Mouse (Mus musculus) embryonic facial prominence, embryonic 10.5 days (tissue): ENCODE measurements around the gene Sspo. TPM values are rescaled to one million over a fixed set of nuclear protein-coding genes. Genes with fewer than 3 reads are reported as not detected.

Experiments
- DNase-seq: peaks from one replicate; pipeline ENCODE4 v3.0.0-alpha.2; 2017; ENCODE audit warnings: low spot score
- H3K27ac ChIP-seq: fragments of 300-500 bp; sonication (generic); replicated peaks from 2 replicates; pipeline ENCODE4 v1.5.1; 2016; ENCODE audit warnings: mild to moderate bottlenecking
- H3K27me3 ChIP-seq: fragments of 300-500 bp; sonication (generic); replicated peaks from 2 replicates; pipeline ENCODE4 v1.6.1; 2016; ENCODE audit warnings: low read depth, mild to moderate bottlenecking; ENCODE audit not compliant: poor library complexity, severe bottlenecking
- H3K36me3 ChIP-seq: fragments of 300-500 bp; sonication (generic); replicated peaks from 2 replicates; pipeline ENCODE4 v1.6.1; 2016; ENCODE audit warnings: mild to moderate bottlenecking, moderate library complexity
- H3K4me1 ChIP-seq: fragments of 300-500 bp; sonication (generic); 2 replicates; pipeline ENCODE4 v1.6.1; 2016
- H3K4me3 ChIP-seq: fragments of 300-500 bp; sonication (generic); 2 replicates; pipeline ENCODE4 v1.5.1; 2016; ENCODE audit warnings: mild to moderate bottlenecking, moderate library complexity
- H3K9me3 ChIP-seq: fragments of 300-500 bp; sonication (generic); 2 replicates; pipeline ENCODE4 v1.6.1; 2016; ENCODE audit warnings: mild to moderate bottlenecking
- WGBS: fragments of 180-500 bp; shearing (Covaris S2); methylation state at CpG from one replicate; pipeline ENCODE4 v1.1.7; 2016; 5-methylcytosine and 5-hydroxymethylcytosine counted together
- polyA plus RNA-seq: library from polyadenylated mRNA; unstranded; fragments of >200 nt; fragmentation: Nextera tagmentation; extraction: Ambion mirVana; gene quantifications from 2 replicates; pipeline ENCODE4 v1.2.1, GENCODE M21; 2016

The Sspo gene
- 0.71 and 1.2 TPM in 2 replicates for polyA plus RNA-seq

DNA sequence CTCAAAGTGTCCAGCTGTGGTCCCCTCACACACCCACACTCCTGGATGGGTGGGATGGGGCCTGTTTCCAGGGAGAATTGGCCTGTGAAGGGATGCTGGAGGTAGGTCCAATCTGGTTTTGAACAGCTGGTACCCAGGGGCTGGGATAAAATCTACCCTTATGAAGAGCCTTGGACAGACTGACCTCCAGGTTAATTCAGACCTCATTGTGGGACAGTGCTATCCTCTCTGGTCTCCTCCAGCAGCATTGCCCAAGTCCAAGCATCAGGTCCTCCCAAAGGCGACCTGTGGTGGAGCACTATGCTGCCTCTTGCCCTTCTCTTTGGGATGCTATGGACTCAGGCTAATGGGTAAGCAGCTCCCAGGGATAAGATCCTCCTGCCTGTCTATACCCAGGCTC lies at the start of gene Sspo:
Gene Sspo, plus strand, starts transcription at position 301 of the 400 bp plus-strand sequence.
- no peak for DNase-seq
- WGBS, result 78% methylated on average over 1 of the region's 1 CpGs
- Histone ChIP-seq H3K27ac (no peak within 1 kb of the TSS), H3K9me3 (no peaks in the 10 kb centered on the region), H3K4me3 (no peak within 1 kb of the TSS), H3K36me3 (no peaks in the 10 kb centered on the region), H3K27me3 (peaks cover 4% of the 10 kb centered on the region; the same call in 1 of the 2 replicates), H3K4me1 (peaks cover 44% of the 10 kb centered on the region)

DNA sequence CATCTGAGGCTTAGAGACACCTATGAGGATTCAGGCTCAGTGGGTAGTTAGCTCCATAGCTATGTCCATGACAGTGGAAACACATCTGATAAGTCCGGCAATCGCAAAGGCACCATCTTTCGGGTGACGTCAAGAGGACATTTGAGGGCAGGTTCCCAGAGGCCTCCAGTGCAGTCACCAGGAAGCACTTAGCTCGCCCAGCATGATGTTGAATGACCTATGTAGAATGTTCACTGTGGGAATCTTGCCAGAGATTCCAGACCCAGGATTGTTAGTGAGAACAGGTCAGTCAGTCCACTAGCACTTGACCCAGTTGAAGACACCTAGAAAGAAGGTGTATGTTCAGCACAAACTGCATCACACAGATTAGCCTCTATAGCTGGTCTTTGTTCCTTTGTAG lies 48.1 kb upstream of the Sspo start:
- peaks cover 18% of the 10 kb centered on the region for H3K4me1 ChIP-seq
- no peak for DNase-seq
- no peak overlapping the region for H3K4me3 ChIP-seq
- H3K27me3 ChIP-seq, result peaks cover 1% of the 10 kb centered on the region; the same call in 1 of the 2 replicates
- 97% methylated on average over 5 of the region's 5 CpGs for WGBS
- peaks cover 23% of the 10 kb centered on the region for H3K36me3 ChIP-seq
- no peaks in the 10 kb centered on the region for H3K9me3 ChIP-seq
- no peak overlapping the region for H3K27ac ChIP-seq

DNA sequence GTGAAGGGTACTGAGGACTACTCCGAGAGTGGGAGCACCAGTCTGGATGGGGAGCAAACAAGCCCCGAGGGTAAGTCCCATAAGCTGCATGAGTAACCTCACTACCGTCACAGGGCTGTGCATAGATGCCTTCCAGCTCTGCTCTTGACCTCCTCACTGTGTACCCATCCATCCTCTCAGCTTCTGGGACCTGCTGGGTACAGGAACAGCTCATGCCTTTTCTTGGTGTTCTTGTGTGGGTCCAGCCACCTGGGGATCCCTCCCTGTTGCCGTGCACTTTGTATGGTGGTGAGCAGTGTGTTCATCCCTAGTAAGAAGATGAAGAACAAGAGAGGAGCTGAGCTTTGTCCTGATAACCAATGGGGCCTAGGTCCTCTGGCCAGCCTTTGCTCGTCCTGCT lies 44.0 kb upstream of the Sspo start:
- 91% methylated on average over 5 of the region's 5 CpGs for WGBS
- H3K36me3 ChIP-seq, result peaks cover 64% of the 10 kb centered on the region
- no peak overlapping the region for H3K27ac ChIP-seq
- H3K9me3 ChIP-seq, result no peaks in the 10 kb centered on the region
- H3K4me3 ChIP-seq, result no peak overlapping the region
- peak; percentile 5 for DNase-seq
- H3K27me3 ChIP-seq, result no peaks in the 10 kb centered on the region
- no peaks in the 10 kb centered on the region for H3K4me1 ChIP-seq

DNA sequence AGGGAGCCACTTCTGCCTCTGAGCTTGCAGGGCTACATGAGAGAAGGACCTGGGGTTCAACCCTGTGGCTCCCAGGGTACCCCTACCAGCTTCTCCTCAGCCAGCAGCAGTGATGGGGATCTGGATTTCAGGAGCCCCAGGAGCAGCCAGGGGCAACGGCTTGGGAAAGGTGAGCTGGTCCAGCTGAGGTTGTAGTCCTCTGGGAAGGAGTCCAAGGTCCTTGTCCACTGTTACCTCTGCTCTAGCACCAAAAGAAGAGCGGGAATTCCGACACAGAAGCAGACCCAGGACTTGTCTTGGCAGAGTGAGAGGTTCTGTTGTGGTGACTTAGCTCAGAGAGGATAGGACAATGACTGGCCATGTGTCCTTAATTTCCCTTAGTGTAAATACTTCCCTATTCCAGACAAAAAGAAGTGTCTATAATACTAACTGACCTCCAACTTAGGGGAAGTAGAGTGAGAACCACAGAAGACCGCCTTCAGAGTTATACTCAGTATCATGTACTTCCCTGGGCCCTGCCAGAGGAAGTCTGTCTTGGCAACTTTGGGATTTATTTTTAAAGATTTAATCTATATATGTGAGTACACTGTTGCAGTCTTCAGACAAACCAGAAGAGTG lies 38.2 kb upstream of the Sspo start:
- Histone ChIP-seq H3K36me3 (peaks cover 100% of the 10 kb centered on the region), H3K27me3 (no peaks in the 10 kb centered on the region), H3K4me3 (no peak overlapping the region), H3K4me1 (no peaks in the 10 kb centered on the region), H3K9me3 (no peaks in the 10 kb centered on the region), H3K27ac (no peak overlapping the region)
- WGBS, result 93% methylated on average over 4 of the region's 4 CpGs
- DNase-seq, result peak; percentile 3

DNA sequence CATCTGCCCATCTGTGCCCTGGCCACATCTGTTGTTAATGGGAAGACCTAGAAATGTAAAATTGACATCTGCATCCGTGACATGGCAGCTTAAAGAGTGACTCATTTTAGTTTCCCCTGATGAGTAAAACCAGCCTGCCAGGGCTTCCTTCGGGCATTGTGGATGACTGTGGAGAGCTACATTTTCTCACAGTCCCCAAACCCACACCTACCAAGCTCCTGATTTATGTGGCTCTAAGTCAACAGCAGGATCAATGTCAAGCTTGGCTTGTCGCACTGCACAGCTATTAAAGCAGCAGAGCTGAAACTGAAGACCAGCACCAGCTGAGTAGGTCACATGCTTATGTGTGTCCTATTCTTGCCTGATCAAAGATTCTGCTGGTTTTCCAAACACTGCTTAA lies 37.5 kb upstream of the Sspo start:
- Histone ChIP-seq H3K27ac (no peak overlapping the region), H3K27me3 (no peaks in the 10 kb centered on the region), H3K4me1 (no peaks in the 10 kb centered on the region), H3K4me3 (no peak overlapping the region), H3K9me3 (no peaks in the 10 kb centered on the region), H3K36me3 (peaks cover 100% of the 10 kb centered on the region)
- WGBS, result 88% methylated on average over 3 of the region's 3 CpGs
- DNase-seq, result peak; percentile 4

DNA sequence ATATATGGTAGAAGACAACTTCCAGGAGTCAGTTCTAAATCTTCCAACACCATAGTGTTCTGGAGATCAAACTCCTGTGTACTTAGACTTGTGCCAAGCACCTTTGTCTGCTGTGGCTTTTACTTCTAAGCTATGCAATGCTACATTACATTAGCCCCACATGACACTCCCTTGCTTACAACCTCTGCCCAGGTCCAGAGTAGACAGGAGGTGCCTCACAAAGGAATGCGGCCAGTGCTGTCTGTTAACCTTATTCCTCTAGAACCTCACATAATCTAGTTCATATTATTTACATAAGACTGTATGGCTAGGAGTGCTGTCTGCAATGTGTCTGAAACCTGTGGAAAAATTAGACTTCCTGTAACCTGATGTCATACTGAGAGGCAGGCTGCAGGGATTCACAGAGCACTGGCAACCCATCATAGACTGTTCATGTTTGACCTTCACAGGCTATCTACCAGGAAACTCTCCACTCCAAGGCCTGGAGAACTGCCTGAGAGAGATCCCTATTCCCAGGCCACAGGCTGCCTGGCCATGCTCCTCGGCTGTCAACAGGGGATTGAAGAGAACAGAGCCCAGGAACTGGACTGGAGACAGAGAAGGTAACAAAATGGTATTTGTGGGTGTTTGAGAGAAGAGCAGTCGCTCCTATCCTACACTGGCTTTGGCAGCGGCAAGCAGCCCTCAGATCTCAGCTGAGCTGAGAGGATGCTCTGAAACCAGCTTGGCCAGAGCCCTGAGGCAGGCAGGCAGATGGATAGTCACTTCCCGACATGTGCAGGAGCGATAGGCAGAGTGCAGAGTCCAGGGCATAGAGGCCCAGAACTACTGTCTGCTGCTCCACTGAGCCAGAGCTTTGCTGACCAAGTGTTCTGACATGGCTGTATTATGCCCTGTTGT lies 36.6 kb upstream of the Sspo start:
- Histone ChIP-seq H3K36me3 (peaks cover 100% of the 10 kb centered on the region), H3K9me3 (no peaks in the 10 kb centered on the region), H3K4me3 (no peak overlapping the region), H3K27me3 (no peaks in the 10 kb centered on the region), H3K4me1 (no peaks in the 10 kb centered on the region), H3K27ac (no peak overlapping the region)
- 94% methylated on average over 6 of the region's 6 CpGs for WGBS
- peak; percentile 3 for DNase-seq

DNA sequence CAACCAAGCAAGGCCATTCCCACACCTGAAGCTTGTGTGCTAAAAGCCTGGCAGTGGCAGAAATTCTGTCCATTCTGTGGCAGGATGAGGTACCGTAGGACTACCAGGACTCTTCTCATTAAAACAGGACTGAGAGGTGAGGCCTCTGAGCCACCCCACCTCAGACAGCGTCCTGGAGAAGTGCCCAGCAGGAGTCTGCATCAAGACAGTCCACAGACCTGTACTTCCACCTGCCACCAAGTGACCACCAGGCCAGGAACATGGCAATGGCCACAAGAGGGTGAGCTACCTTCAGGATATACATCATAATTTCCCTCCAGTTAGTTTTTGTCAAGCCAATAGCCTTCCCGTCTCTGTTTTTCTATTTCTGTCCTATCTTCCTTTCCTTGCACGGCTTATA lies 35.9 kb upstream of the Sspo start:
- H3K4me3 ChIP-seq, result no peak overlapping the region
- no peaks in the 10 kb centered on the region for H3K27me3 ChIP-seq
- peak; percentile 6 for DNase-seq
- H3K9me3 ChIP-seq, result no peaks in the 10 kb centered on the region
- peaks cover 100% of the 10 kb centered on the region for H3K36me3 ChIP-seq
- H3K4me1 ChIP-seq, result no peaks in the 10 kb centered on the region
- no peak overlapping the region for H3K27ac ChIP-seq
- 91% methylated on average over 4 of the region's 4 CpGs for WGBS

DNA sequence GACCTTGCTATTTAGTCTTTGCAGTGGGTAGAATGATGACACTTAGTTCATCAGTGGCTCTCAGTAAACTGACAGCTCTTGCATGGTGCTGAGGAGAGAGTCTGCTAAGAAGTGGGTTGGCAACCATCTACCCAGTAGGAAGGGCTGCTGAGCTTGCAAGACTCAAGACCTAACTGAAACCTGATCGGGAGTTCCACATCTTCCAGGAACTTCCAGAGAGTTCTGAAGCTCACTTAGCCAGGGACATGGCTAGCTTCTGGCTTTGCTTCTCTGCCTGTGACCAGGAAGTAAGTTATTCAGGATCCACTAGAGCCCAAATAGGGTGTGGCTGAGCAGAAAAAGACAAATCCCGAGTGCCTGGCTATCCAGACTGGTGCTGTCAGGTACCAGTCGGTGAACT lies 35.4 kb upstream of the Sspo start:
- Histone ChIP-seq H3K4me3 (no peak overlapping the region), H3K27ac (no peak overlapping the region), H3K27me3 (no peaks in the 10 kb centered on the region), H3K4me1 (no peaks in the 10 kb centered on the region), H3K36me3 (peaks cover 100% of the 10 kb centered on the region), H3K9me3 (no peaks in the 10 kb centered on the region)
- no peak for DNase-seq
- WGBS, result 92% methylated on average over 3 of the region's 3 CpGs

DNA sequence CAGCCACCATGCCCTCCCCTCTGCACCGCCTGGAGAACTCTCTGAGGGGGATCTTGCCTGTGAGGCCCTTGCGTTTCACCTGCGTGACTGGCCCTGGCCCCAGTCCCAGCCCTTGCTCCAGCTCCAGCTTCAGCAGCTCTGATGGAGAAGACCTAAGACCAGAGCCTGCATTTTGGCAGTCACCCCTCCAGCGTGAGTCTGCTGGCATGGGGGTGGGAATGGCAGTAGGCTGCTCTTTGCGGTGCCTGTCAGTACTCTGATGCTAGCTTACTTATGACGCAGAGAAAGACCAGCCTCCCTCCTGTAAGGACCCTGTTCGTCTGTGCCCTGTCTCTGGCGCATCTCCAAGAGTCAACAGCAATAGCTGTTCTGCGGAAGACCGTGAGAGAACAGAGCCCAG lies 34.9 kb upstream of the Sspo start:
- no peak for DNase-seq
- Histone ChIP-seq H3K27ac (no peak overlapping the region), H3K4me3 (no peak overlapping the region), H3K9me3 (no peaks in the 10 kb centered on the region), H3K36me3 (peaks cover 100% of the 10 kb centered on the region), H3K4me1 (no peaks in the 10 kb centered on the region), H3K27me3 (no peaks in the 10 kb centered on the region)
- 91% methylated on average over 10 of the region's 10 CpGs for WGBS

DNA sequence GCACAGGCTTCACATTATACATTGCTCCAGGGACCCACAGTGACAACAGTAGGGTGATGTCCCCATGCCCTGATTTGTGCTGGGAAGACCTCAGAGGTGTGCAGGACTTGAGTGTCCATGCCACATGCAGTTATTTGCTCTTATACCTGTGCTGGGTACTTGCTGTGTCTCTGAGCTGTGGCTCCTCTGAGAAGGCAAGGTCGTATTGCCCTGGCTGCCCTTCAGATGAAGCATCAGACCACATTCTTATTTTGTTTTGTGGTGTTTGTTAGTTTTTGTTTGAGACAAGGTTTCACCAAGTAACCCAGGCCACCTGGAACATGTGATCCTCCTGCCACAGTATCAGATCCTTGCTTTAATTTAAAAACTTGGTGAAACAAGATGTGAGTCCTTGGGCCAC lies 33.1 kb upstream of the Sspo start:
- Histone ChIP-seq H3K4me3 (no peak overlapping the region), H3K36me3 (peaks cover 91% of the 10 kb centered on the region), H3K27me3 (no peaks in the 10 kb centered on the region), H3K4me1 (no peaks in the 10 kb centered on the region), H3K9me3 (no peaks in the 10 kb centered on the region), H3K27ac (no peak overlapping the region)
- 78% methylated on average over 1 of the region's 1 CpGs for WGBS
- DNase-seq, result no peak

DNA sequence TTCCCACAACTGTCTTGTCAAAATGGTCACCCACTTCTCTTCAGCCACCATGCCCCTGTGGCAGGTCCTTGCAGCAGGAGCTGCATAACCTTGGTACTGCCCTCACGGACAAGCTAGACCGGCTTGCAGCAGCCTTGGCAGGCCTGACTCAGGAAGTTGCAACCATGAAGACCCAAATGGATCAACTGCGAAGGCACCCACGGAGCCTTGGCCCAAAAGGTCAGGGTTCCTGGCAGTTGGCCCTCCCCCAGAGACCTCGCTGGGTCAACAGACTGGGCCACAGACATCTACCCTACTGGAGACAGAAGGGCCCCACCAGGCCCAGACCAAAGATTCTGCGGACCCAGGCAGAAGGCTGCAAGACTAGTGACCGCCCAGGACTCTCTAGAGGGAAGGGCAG lies 32.4 kb upstream of the Sspo start:
- no peak for DNase-seq
- Histone ChIP-seq H3K36me3 (peaks cover 83% of the 10 kb centered on the region), H3K9me3 (no peaks in the 10 kb centered on the region), H3K27ac (no peak overlapping the region), H3K27me3 (no peaks in the 10 kb centered on the region), H3K4me3 (no peak overlapping the region), H3K4me1 (peaks cover 4% of the 10 kb centered on the region)
- WGBS, result 95% methylated on average over 7 of the region's 7 CpGs

DNA sequence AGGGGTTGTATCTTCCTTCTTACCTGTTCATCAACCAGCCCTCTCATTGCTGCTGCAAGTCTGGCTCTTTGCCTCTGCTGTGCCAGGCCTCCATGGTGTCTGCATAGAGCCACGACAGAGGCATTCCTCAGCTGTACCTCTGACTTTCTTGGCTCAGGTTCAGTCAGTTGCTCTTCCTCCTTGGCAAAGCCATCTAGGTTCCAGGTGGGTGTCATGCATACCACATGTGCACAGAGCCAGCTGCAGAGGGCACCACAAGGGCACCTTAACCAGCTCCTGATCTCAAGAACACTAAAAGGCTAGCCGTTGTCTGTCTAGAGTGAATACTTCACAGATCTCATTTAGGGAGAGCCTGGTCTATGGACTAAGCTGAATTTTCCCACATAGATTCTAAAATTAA lies 31.5 kb upstream of the Sspo start:
- H3K4me1 ChIP-seq, result peaks cover 11% of the 10 kb centered on the region
- 86% methylated on average over 2 of the region's 2 CpGs for WGBS
- peaks cover 75% of the 10 kb centered on the region for H3K36me3 ChIP-seq
- no peak overlapping the region for H3K4me3 ChIP-seq
- H3K9me3 ChIP-seq, result no peaks in the 10 kb centered on the region
- no peak overlapping the region for H3K27ac ChIP-seq
- DNase-seq, result no peak
- H3K27me3 ChIP-seq, result no peaks in the 10 kb centered on the region

DNA sequence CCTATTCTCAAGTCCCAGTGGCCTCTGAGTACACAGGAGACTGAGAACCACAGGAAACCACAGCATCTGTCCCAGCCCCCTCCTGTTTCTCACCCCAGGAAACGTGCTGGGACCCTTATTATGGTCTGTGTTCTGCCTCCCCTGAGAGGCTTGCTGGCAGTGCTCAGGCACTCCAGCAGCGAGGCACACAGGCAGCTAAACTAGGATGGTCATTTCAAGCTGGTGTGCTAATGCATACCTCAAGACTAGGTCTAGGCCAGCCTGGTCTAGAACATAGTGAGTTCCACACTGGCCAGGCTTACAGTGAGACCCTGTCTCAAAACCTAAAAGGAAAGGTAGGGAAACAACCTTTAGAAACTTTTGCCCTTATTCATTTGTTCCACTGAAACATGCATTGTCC lies 27.4 kb upstream of the Sspo start:
- Histone ChIP-seq H3K9me3 (no peaks in the 10 kb centered on the region), H3K27ac (peak overlapping the region; percentile 19; the same call in 1 of the 2 replicates), H3K4me3 (no peak overlapping the region), H3K36me3 (peaks cover 33% of the 10 kb centered on the region), H3K27me3 (no peaks in the 10 kb centered on the region), H3K4me1 (peaks cover 20% of the 10 kb centered on the region)
- WGBS, result 21% methylated on average over 2 of the region's 2 CpGs
- DNase-seq, result no peak
